Mouse (Mus musculus): ENCODE measurements around the gene Pnmal1.

Pnmal1 gene

DNA sequence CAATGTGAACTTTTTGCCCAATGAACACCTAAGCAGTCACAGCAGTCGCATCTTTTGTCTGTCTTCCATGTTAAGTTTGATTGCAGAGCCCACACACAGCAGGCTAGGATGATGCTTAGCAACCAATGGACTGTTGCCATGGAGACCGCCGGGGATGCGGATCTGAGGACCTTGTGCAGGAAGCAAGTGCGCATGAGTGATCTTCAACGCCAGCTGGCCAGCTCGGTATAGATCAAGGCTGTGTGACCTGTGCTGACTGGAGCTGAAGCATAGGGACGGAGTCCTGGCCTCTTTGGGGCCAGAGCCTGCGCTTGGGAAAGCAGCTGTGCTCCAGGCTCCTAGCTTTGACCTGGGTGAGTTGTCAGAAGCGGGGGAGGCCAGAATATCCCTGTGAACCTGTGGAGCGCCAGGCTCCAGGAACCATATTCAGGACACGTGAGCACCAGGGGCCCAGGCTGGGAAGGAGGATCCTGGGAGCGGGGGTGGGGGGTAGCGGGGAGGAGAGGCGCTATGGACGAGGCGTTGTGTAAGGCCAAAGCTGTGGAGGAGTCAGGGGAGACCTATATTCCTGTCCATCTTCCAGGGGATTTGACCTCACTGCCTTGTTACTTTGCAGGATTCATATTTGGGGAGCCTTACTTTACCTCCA is at the start of gene Pnmal1:
TSS of gene Pnmal1 (plus strand) at position 141 of the 649 bp plus-strand sequence.
- no peak for DNase-seq (ENCODE audit: low read depth)

- DNase-seq (ENCODE audit: low read depth) = no peak
Observed at GRCm38 (mm10) chr7:16909909-16910308, 49.6 kb upstream of the Pnmal1 start.

DNA sequence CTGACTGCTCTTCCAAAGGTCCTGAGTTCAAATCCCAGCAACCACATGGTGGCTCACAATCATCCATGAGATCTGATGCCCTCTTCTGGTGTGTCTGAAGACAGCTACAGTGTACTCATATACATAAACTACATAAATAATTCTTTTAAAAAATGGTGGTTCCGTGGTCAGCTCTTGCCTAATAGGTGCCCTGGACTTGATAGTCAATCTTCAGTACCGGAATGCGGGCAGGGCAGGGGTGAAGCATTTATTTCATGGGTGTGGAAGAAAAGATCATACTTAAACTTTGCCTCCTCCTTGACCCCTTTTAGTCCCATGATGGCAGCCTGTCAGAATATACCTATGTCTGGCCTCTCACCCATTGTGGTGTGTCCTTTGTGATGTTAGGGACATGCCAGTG is 47.6 kb upstream of the Pnmal1 start:
- DNase-seq (ENCODE audit: low read depth) = no peak

- peak; percentile 85 for DNase-seq (ENCODE audit: low read depth)
Observed at GRCm38 (mm10) chr7:16912360-16912759, 47.1 kb upstream of the Pnmal1 start.

GRCm38 (mm10) chr7:16913806-16914452 is 45.5 kb upstream of the Pnmal1 start:
- peak; percentile 91 for DNase-seq (ENCODE audit: low read depth)

DNA sequence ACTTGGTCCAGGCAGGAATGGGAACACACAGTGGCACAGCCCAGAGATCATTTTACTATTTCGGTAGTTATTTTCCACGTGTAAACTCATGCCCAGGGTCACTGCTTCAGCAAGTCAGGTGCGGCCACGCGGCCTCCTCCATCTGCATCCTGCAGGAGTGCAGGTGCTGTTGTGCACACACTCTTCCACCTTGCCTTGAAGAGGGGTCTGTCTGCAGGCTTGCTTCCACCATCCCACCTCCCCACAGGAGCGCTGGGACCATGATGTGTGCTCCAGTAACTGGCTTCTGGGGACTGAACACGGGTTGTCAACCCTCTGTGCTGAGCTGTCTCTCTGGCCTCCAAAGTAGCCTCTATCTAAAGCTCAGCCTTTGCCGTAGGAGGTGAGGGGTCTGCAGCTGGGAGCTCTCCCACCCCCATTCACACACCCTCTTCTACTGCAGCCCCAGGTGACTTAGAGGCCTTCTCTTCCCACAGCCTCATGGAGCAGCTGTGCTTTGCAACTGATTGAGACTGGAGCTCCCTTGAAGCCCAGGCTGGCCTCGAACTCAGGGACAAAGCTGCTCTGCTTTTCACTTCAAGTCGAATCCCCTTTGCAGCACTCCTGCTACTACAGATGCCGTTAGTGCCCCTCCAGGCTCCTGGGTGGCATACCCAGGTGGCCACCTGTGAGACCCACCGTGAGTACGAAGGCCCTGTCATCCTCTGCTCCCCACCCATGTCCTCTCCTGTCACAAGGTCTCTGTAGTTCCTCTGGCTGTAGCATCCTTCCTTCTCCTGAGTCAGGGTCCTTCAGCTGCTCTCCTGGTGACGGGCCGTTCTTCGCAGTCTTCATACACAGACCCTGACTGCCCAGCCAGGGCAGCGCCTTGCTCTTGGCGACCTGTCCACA is 44.8 kb upstream of the Pnmal1 start:
- DNase-seq (ENCODE audit: low read depth) = no peak

- DNase-seq (ENCODE audit: low read depth) = no peak
Observed at GRCm38 (mm10) chr7:16915461-16916340, 43.8 kb upstream of the Pnmal1 start.

DNA sequence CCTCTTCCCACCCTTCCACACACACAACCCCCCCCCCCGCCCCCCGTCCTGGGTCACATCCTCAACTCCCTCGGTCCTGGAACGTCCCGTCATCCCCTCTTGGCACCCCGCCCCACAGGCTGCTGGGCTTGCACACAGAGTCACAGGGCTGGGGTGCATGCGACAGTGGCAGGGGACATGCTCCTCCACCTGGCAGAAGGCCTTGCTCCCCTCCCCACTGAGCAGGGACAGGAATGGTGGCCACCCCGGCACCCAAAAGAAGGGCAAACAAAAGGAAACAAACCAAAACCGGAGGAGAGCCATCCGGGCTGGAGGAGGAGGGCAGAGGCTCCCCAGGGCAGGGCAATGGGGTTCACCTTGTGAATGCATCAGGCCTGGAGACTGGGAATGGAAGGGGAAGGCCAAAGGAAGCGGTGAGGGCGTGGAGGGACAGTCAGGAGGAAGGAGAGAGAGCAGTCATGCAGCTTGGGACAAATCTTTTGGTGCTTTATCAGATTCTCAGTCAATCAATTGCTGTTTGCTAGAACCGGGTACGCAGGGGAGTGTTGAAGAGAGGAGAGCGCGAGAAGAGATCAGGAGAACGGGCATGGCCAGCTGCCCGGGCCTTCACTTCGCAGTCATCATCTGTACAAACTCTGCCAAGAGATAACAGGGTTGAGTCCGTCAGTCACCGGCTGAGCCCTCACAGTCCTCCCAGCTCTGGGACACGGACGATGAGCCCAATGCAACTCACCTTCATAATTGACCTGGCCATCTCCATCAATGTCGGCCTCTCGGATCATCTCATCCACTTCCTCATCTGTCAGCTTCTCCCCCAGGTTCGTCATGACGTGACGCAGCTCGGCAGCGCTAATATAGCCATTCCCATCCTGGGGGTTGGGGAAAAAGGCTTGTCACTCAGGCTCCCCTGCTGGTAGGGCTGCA is 42.9 kb upstream of the Pnmal1 start:
- DNase-seq (ENCODE audit: low read depth) = no peak

- DNase-seq (ENCODE audit: low read depth) = no peak
Observed at GRCm38 (mm10) chr7:16917447-16917846, 42.0 kb upstream of the Pnmal1 start.

GRCm38 (mm10) chr7:16918014-16918413 is 41.5 kb upstream of the Pnmal1 start:
- no peak for DNase-seq (ENCODE audit: low read depth)

DNA sequence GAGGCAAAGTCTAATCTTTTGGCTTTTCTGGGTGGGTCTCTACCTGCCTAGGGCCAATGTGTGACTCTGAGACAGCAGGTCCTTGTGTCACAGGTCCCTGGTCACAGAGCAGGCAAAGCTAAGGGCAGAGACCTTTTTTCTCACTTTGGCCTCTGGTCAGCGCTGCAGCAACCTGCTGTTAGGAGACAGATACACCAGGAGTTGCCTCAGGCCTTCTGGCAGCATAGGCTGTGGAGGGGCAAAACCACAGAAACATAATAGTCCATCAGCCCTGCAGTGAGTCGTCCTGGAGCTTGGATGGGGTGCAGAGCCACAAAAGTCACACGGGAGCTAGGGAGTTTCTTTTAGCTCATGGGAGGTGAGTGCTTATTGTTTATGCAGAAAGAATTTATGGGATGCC is 40.8 kb upstream of the Pnmal1 start:
- DNase-seq (ENCODE audit: low read depth) = no peak

DNA sequence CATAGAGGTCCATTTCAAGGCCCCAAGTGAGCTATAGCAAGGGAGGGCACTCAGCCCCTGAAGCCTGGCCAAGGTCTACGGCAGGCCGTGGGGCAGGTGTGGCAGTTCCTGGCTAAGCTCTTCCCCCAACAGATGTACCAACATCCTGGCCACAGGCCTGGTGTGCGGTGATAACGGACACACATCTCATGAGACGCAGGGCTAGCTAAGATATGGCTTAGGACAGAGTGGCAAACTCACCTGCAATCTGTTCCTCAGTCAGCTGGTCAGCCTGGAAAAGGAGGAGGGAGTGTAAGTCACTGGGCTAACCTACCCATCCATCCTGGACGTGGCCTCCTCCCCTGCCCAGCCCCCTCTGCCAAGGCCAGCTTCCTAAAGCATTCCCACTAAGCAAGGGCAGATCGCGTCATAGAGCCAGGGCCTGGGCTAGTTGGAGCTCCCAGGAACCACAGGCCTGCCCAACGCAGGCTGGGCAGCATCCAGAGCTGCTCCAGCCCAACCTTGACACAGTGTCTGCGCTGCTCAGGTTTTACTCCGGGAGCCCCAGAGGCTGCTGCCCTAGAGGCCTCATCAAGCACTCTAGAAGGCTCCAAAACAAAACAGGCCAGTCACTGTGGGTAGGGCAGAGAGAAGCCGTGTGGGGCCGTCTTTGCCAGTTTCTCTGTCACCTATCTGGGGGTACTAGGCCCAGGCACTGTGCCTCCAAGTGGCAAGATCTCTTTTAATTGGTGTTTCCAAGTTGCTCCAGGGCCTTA is 39.9 kb upstream of the Pnmal1 start:
- DNase-seq (ENCODE audit: low read depth) = no peak

GRCm38 (mm10) chr7:16920150-16920579 is 39.3 kb upstream of the Pnmal1 start:
- no peak for DNase-seq (ENCODE audit: low read depth)

GRCm38 (mm10) chr7:16920818-16921791 is 38.4 kb upstream of the Pnmal1 start:
- no peak for DNase-seq (ENCODE audit: low read depth)

DNA sequence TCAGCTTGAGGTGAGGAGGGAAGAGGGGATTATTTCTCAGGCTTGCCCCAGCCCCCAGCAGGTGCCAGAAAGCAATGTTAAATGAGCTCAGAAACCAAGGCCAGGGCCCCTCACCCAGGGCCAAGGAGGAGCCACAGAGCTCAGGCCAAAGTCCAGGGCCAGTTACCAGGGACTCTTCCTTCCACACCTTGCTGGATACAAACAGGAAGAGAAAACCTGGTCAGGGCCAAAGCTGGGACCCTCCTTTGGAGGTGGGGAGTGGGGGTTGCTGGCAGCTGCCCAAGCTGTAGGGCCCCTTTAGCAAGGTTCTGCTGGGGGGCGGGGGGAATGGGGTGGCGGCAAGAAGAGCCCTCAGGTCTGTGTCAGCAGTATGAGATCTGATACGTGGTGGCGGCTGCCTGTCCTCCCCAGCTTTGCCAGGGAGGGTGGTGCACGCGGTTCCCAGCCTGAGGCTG is 37.6 kb upstream of the Pnmal1 start:
- no peak for DNase-seq (ENCODE audit: low read depth)

GRCm38 (mm10) chr7:16922360-16922973 is 37.0 kb upstream of the Pnmal1 start:
- no peak for DNase-seq (ENCODE audit: low read depth)

DNA sequence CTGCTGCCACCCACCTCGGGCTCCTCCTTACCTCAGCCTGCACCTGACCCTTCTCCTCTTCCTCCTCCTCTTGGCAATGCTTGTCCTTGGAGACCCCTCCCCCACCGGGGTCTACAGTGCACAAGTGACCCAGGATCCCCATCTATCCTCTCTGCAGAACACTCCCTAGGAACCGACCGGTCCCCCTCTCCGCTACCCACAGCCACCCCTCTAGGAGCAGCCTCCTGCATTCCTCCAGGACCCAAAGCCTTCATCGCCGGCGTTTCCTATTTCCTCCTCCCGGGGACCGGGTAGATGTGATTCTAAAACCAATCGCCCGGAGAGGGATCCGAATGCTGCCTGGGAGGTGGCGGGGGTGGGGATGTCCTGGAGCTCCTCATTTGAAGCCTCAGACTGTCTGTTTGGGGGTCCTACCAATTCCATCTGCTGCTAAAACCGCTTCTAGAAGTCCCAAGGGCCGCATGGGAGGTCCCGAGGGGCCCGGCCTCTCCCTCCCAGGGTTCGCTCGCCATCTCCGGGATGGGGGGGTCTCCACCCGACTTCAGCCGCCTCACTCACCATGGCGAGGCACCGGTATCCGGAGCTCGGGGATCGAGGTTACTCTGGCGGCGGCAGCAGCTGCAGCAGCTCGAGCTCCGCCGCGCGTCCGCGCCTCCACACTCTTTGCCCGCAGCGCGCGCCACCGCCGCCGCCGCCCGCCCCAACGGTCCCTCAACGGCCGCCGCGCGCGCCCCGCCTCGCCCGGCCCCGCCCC is 36.0 kb upstream of the Pnmal1 start:
- DNase-seq (ENCODE audit: low read depth) = no peak

Data from fibroblast of lung, adult 2 months (primary cell).